Mouse (Mus musculus): ENCODE data around the gene Tomm40.

DNA sequence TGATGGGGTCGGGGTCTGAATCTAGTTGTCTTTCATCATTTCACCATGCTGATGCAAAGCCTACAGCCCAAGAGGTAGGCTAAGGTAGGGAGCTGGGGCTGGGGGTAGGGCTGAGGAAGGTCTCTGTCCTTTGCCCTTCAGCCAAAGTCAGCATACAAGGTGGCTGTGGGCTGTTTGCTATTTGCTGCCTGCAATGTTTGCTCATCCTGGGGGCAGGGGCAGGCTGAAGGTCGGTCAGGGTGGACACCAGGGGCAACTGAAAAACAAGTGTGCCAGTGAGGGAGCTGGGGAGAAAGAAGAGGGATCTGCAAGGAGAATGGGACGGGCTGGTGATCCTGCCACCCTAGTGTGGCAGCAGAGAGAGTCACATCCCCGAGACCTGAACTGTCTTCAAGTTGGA is 29.9 kb downstream of the Tomm40 start:
- TF ChIP-seq CTCF (IDR thresholded peaks at IDR 0.05; ENCODE audit: borderline replicate concordance, control insufficient read depth, extremely low read depth, insufficient read depth, low read length, poor library complexity) (no peak), POLR2A (IDR thresholded peaks at IDR 0.05; ENCODE audit: control insufficient read depth, extremely low read depth, insufficient read depth, low read length, poor library complexity) (no peak)

Data from thymus, adult 2 months (tissue).